Mouse (Mus musculus) C2C12 (cell line): ENCODE measurements around the gene Cbarp. TPM values are rescaled to one million over a fixed set of nuclear protein-coding genes. Genes with fewer than 3 reads are reported as not detected.
A peak's percentile ranks its signal among the peaks of the same experiment; 100 is the strongest.

ENCODE experiments used
- H3K27me3 ChIP-seq: one replicate; pipeline ENCODE4 v1.6.1; 2011; ENCODE audit not compliant: control insufficient read depth, insufficient read depth, insufficient read length
- H3K36me3 ChIP-seq: one replicate; pipeline ENCODE4 v1.6.1; 2011; ENCODE audit not compliant: control insufficient read depth, insufficient read depth
- H3K4me3 ChIP-seq: one replicate; pipeline ENCODE4 v1.5.1; 2011; ENCODE audit warnings: mild to moderate bottlenecking, control low read depth; ENCODE audit not compliant: poor library complexity, insufficient read depth, severe bottlenecking
- H3K79me2 ChIP-seq: one replicate; pipeline ENCODE4 v1.6.1; 2011; ENCODE audit not compliant: control insufficient read depth, insufficient read depth
- H3K79me3 ChIP-seq: one replicate; pipeline ENCODE4 v1.6.1; 2011; ENCODE audit warnings: low read depth, control low read depth
- H3ac ChIP-seq: one replicate; pipeline ENCODE3; 2011; ENCODE audit warnings: low read depth; ENCODE audit not compliant: control insufficient read depth, insufficient read length
- CEBPB ChIP-seq: IDR thresholded peaks from one replicate; pipeline ENCODE4 v1.6.1; 2011; ENCODE audit warnings: low read depth, mild to moderate bottlenecking, control low read depth, moderate library complexity
- CTCF ChIP-seq: IDR thresholded peaks from one replicate; pipeline ENCODE4 v1.5.1; 2011; ENCODE audit not compliant: control insufficient read depth, insufficient read depth, insufficient read length
- FOSL1 ChIP-seq: IDR thresholded peaks from one replicate; pipeline ENCODE4 v1.8.0; 2011; ENCODE audit warnings: mild to moderate bottlenecking, low read length; ENCODE audit not compliant: poor library complexity, insufficient read depth, severe bottlenecking
- MAX ChIP-seq: IDR thresholded peaks from one replicate; pipeline ENCODE4 v1.6.1; 2011; ENCODE audit warnings: mild to moderate bottlenecking, control low read depth
- MYOD1 ChIP-seq: IDR thresholded peaks from one replicate; pipeline ENCODE4 v1.6.1; 2011; ENCODE audit warnings: low read depth; ENCODE audit not compliant: control insufficient read depth, insufficient read length
- MYOG ChIP-seq: IDR thresholded peaks from one replicate; pipeline ENCODE4 v1.6.1; 2011; ENCODE audit not compliant: control insufficient read depth, insufficient read length; ENCODE audit errors: extremely low read depth
- USF1 ChIP-seq: IDR thresholded peaks from one replicate; pipeline ENCODE4 v1.6.1; 2011; ENCODE audit warnings: low read depth, mild to moderate bottlenecking, control low read depth, moderate library complexity
- polyA plus RNA-seq: library from polyadenylated mRNA; unstranded; fragments of >200 nt; fragmentation: generic; extraction: Trizol; gene quantifications from one replicate; pipeline ENCODE4 v1.2.1, GENCODE M21; 2012; ENCODE audit warnings: missing spikeins

Cbarp gene
- polyA plus RNA-seq, 1 experiment = 12.1 TPM

GRCm38 (mm10) chr10:80164161-80164997, 23.7 kb upstream of the Cbarp start:
- TF ChIP-seq CEBPB = no peak
- TF ChIP-seq MAX = peak; percentile 84
- Histone ChIP-seq H3K4me3 (peak overlapping the region; percentile 23), H3ac (peak overlapping the region; percentile 53), H3K36me3 (peaks cover 3% of the 10 kb centered on the region), H3K79me3 (peaks cover 6% of the 10 kb centered on the region), H3K79me2 (peaks cover 10% of the 10 kb centered on the region), H3K27me3 (no peaks in the 10 kb centered on the region)

GRCm38 (mm10) chr10:80163721-80164120, 23.1 kb upstream of the Cbarp start:
- H3K79me3 ChIP-seq = peaks cover 2% of the 10 kb centered on the region
- no peaks in the 10 kb centered on the region for H3K27me3 ChIP-seq
- H3K4me3 ChIP-seq = no peak overlapping the region
- peaks cover 4% of the 10 kb centered on the region for H3K79me2 ChIP-seq
- H3K36me3 ChIP-seq = peaks cover under 1% of the 10 kb centered on the region
- TF ChIP-seq CEBPB (no peak), MYOG (no peak), CTCF (no peak), FOSL1 (peak; percentile 93), MAX (peak; percentile 87), USF1 (no peak)
- peak overlapping the region; percentile 53 for H3ac ChIP-seq

GRCm38 (mm10) chr10:80162716-80163299, 22.2 kb upstream of the Cbarp start:
- H3K36me3 ChIP-seq = peaks cover 8% of the 10 kb centered on the region
- H3K79me2 ChIP-seq = no peaks in the 10 kb centered on the region
- H3K79me3 ChIP-seq = no peaks in the 10 kb centered on the region
- peak overlapping the region; percentile 18 for H3ac ChIP-seq
- TF ChIP-seq CTCF (no peak), MYOG (no peak), CEBPB (no peak), USF1 (no peak), MYOD1 (peak; percentile 64), FOSL1 (no peak), MAX (peak; percentile 30)
- H3K27me3 ChIP-seq = no peaks in the 10 kb centered on the region
- no peak overlapping the region for H3K4me3 ChIP-seq

GRCm38 (mm10) chr10:80162243-80162608, 21.6 kb upstream of the Cbarp start:
- Histone ChIP-seq H3K36me3 (peaks cover 14% of the 10 kb centered on the region), H3K79me2 (peaks cover 3% of the 10 kb centered on the region), H3K27me3 (no peaks in the 10 kb centered on the region), H3ac (no peak overlapping the region), H3K79me3 (no peaks in the 10 kb centered on the region), H3K4me3 (no peak overlapping the region)
- no peak for TF ChIP-seq FOSL1
- no peak for TF ChIP-seq MAX
- TF ChIP-seq MYOD1 = no peak
- no peak for TF ChIP-seq MYOG
- no peak for TF ChIP-seq CEBPB
- TF ChIP-seq CTCF = no peak
- no peak for TF ChIP-seq USF1

GRCm38 (mm10) chr10:80161522-80162242, 21.0 kb upstream of the Cbarp start:
- TF ChIP-seq CEBPB (peak; percentile 92), MYOD1 (peak; percentile 90), CTCF (no peak), MAX (no peak), USF1 (no peak), FOSL1 (no peak), MYOG (no peak)
- H3K79me3 ChIP-seq = no peaks in the 10 kb centered on the region

More at GRCm38 (mm10) chr10:80161522-80162242, 21.0 kb upstream of the Cbarp start:
- Histone ChIP-seq H3ac (peak overlapping the region; percentile 19), H3K4me3 (peak overlapping the region; percentile 29), H3K79me2 (peaks cover 9% of the 10 kb centered on the region), H3K36me3 (peaks cover 19% of the 10 kb centered on the region), H3K27me3 (no peaks in the 10 kb centered on the region)
